Mouse (Mus musculus): ENCODE measurements at regions not wholly inside any gene's neighbourhood (a gene's known extent, or its start where the extent isn't known, plus 50 kb on each side); places are given as distances from the start of the nearest gene placed in this dataset.

DNA sequence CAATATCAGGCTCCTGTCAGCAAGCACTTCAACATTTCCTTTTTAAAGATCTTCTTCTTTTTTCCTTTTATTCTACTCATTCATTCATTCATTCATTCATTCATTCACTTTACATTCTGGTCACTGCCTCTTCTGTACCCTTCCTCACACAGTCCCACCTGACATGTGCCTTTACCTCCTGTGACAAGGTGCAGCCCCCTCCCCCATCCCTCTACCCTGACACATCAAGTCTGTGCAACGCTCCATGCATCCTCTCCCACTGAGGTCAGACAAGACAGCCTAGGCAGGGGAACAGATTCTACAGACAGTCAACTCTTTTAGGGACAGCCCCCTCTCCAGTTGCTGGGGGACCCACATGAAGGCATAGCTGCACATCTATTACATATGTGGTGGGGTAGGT is 380.5 kb downstream of the Tmem161b start:
- TF ChIP-seq POLR2A (IDR thresholded peaks at IDR 0.05; ENCODE audit: control insufficient read depth in 1 of 2, insufficient read depth in 1 of 2, low read depth in 1 of 2, low read length in 2 of 2, poor library complexity in 1 of 2): no peak
- no peak for TF ChIP-seq ETS1 (IDR thresholded peaks at IDR 0.05; ENCODE audit: low read depth, low read length)
- TF ChIP-seq BHLHE40 (IDR thresholded peaks at IDR 0.05; ENCODE audit: borderline replicate concordance, low read depth, low read length): no peak
- TF ChIP-seq CTCF (IDR thresholded peaks at IDR 0.05 in 2 of 3, conservative IDR thresholded peaks at IDR 0.05 in 1 of 3; ENCODE audit: control insufficient read depth in 1 of 3, insufficient read depth in 1 of 3, low read depth in 2 of 3, low read length in 3 of 3, poor library complexity in 1 of 3, severe bottlenecking in 1 of 3): no peak
- no peak for TF ChIP-seq EP300 (IDR thresholded peaks at IDR 0.05; ENCODE audit: low read depth in 1 of 2, low read length in 2 of 2)

All from MEL (cell line).